Mouse (Mus musculus) lung, adult 2 months (tissue): ENCODE results near the gene App. TPM values are rescaled to one million over a fixed set of nuclear protein-coding genes. Genes with fewer than 3 reads are reported as not detected.
A peak's percentile ranks its signal among the peaks of the same experiment; 100 is the strongest.

ENCODE experiments used
- DNase-seq: peaks from one replicate; pipeline ENCODE4 v3.0.0; 2022
- H3K4me1 ChIP-seq: fragments of 200-500 bp; 2 replicates; pipeline ENCODE4 v1.6.1; 2011; ENCODE audit warnings: low read length; ENCODE audit not compliant: control insufficient read depth, insufficient read depth
- H3K4me3 ChIP-seq: fragments of 200-500 bp; replicated peaks from 2 replicates; pipeline ENCODE3; 2011; ENCODE audit warnings: low read depth, mild to moderate bottlenecking, control low read depth, low read length; ENCODE audit errors: extremely low read depth
- CTCF ChIP-seq: fragments of 200-500 bp; IDR thresholded peaks from 2 replicates; pipeline ENCODE4 v1.5.1; 2011; ENCODE audit warnings: mild to moderate bottlenecking, low read length, control low read depth; ENCODE audit not compliant: insufficient read depth
- POLR2A ChIP-seq: fragments of 200-500 bp; IDR thresholded peaks from 2 replicates; pipeline ENCODE4 v1.6.1; 2011; ENCODE audit warnings: low read depth, mild to moderate bottlenecking, control low read depth, low read length, borderline replicate concordance; ENCODE audit errors: extremely low read depth
- WGBS: fragments of 180-500 bp; shearing (Covaris S2); methylation state at CpG from one replicate; pipeline ENCODE4 v1.1.7; 2018; 5-methylcytosine and 5-hydroxymethylcytosine counted together
- polyA plus RNA-seq: library from polyadenylated mRNA; depleted of rRNA; stranded (reverse); fragments of >200 nt; gene quantifications from 2 replicates; pipeline ENCODE4 v1.2.3, GENCODE M21; 2012; rRNA removed

The App gene
- polyA plus RNA-seq = 650 and 760 TPM in 2 replicates

GRCm38 (mm10) chr16:85173373-85174081 lies at the start of gene App:
Gene App, minus strand, starts transcription at chr16:85173766.
- Histone ChIP-seq H3K4me3 (peak within 1 kb of the TSS; percentile 98), H3K4me1 (peaks cover 26% of the 10 kb centered on the region)
- TF ChIP-seq POLR2A (peak; percentile 58; the same call in 1 of the 2 replicates), CTCF (no peak; the same call in 1 of the 2 replicates)
- 1% methylated on average over 78 of the region's 78 CpGs for WGBS
- peak; percentile 95 for DNase-seq

GRCm38 (mm10) chr16:85215846-85216245 lies 42.3 kb upstream of the App start:
- WGBS = 43% methylated on average over 9 of the region's 9 CpGs
- TF ChIP-seq POLR2A = no peak
- no peak for TF ChIP-seq CTCF
- H3K4me3 ChIP-seq = no peak overlapping the region
- no peak for DNase-seq
- no peaks in the 10 kb centered on the region for H3K4me1 ChIP-seq

- no peak for DNase-seq
- WGBS = 36% methylated on average over 9 of the region's 9 CpGs
- H3K4me3 ChIP-seq = no peak overlapping the region
- TF ChIP-seq CTCF = no peak
- TF ChIP-seq POLR2A = no peak
- no peaks in the 10 kb centered on the region for H3K4me1 ChIP-seq
Observed at GRCm38 (mm10) chr16:85215173-85215572, 41.6 kb upstream of the App start.

GRCm38 (mm10) chr16:85195622-85196021 lies 22.1 kb upstream of the App start:
- Histone ChIP-seq H3K4me1 (no peaks in the 10 kb centered on the region), H3K4me3 (no peak overlapping the region)
- TF ChIP-seq CTCF = no peak
- TF ChIP-seq POLR2A = no peak
- WGBS = 71% methylated on average over 6 of the region's 6 CpGs
- no peak for DNase-seq

GRCm38 (mm10) chr16:85195167-85195566 lies 21.6 kb upstream of the App start:
- no peak for DNase-seq
- H3K4me1 ChIP-seq = no peaks in the 10 kb centered on the region
- H3K4me3 ChIP-seq = no peak overlapping the region
- TF ChIP-seq CTCF (no peak), POLR2A (no peak)
- 76% methylated on average over 6 of the region's 6 CpGs for WGBS

- H3K4me1 ChIP-seq = peaks cover 2% of the 10 kb centered on the region; the same call in 1 of the 2 replicates
- DNase-seq = no peak
- 68% methylated on average over 3 of the region's 3 CpGs for WGBS
- no peak overlapping the region for H3K4me3 ChIP-seq
- TF ChIP-seq CTCF (no peak), POLR2A (no peak)
Observed at GRCm38 (mm10) chr16:85181502-85181901, 7.9 kb upstream of the App start.

- WGBS = 45% methylated on average over 3 of the region's 3 CpGs
- DNase-seq = no peak
- no peak for TF ChIP-seq CTCF
- TF ChIP-seq POLR2A = no peak
- peaks cover 2% of the 10 kb centered on the region; the same call in 1 of the 2 replicates for H3K4me1 ChIP-seq
- no peak overlapping the region for H3K4me3 ChIP-seq
Observed at GRCm38 (mm10) chr16:85180710-85181109, 7.1 kb upstream of the App start.

- Histone ChIP-seq H3K4me1 (peaks cover 8% of the 10 kb centered on the region), H3K4me3 (no peak overlapping the region)
- 6% methylated on average over 3 of the region's 3 CpGs for WGBS
- DNase-seq = no peak
- TF ChIP-seq POLR2A (no peak), CTCF (no peak)
Observed at GRCm38 (mm10) chr16:85176666-85177065, 3.1 kb upstream of the App start.

GRCm38 (mm10) chr16:85172571-85173372 lies 794 bp downstream of the App start:
- peak; percentile 76 for DNase-seq
- peak; percentile 33; the same call in 1 of the 2 replicates for TF ChIP-seq POLR2A
- no peak for TF ChIP-seq CTCF
- peak overlapping the region; percentile 98 for H3K4me3 ChIP-seq
- H3K4me1 ChIP-seq = peaks cover 28% of the 10 kb centered on the region
- under 1% methylated on average over 68 of the region's 68 CpGs for WGBS

- WGBS = 4% methylated on average over 10 of the region's 10 CpGs
- peak; percentile 34 for DNase-seq
- H3K4me1 ChIP-seq = peaks cover 28% of the 10 kb centered on the region
- peak; percentile 18; the same call in 1 of the 2 replicates for TF ChIP-seq CTCF
- TF ChIP-seq POLR2A = no peak
- H3K4me3 ChIP-seq = peak overlapping the region; percentile 98
Observed at GRCm38 (mm10) chr16:85171976-85172570, 1.5 kb downstream of the App start.
